Mouse (Mus musculus) adrenal gland (tissue): ENCODE results near the gene Zfp672.
"Not testable (repeated sequence)": the region's sequence is repeated elsewhere in the genome, so short reads cannot be mapped to it uniquely, and the experiment has no call there.

Experiments used
- intact Hi-C: fragments of 180-260 bp; cut with DNase I; formaldehyde crosslinking; loops from one replicate; pipeline ENCODE4 v1.15.1; 2025

The Zfp672 gene

GRCm38 (mm10) chr11:58329906-58330275 lies 248 bp downstream of the Zfp672 start:
- intact Hi-C loops, result loop anchor here (10.0 kb wide), 1 partner anchor 155 kb away; the partner anchor contains the start of gene Mrpl22

GRCm38 (mm10) chr11:58326781-58327180 lies 3.4 kb downstream of the Zfp672 start:
- intact Hi-C loops, result no loop called here

GRCm38 (mm10) chr11:58324614-58325229 lies 5.4 kb downstream of the Zfp672 start:
- intact Hi-C loops, result no loop called here

GRCm38 (mm10) chr11:58323570-58324340 lies 6.4 kb downstream of the Zfp672 start:
- intact Hi-C loops, result no loop called here

- intact Hi-C loops, result no loop called here
Measured at GRCm38 (mm10) chr11:58322824-58323569, 7.1 kb downstream of the Zfp672 start.

GRCm38 (mm10) chr11:58316768-58317390 lies 13.3 kb downstream of the Zfp672 start:
- intact Hi-C loops, result no loop called here

- intact Hi-C loops, result no loop called here
Measured at GRCm38 (mm10) chr11:58316344-58316743, 13.8 kb downstream of the Zfp672 start.

- intact Hi-C loops, result no loop called here
Measured at GRCm38 (mm10) chr11:58315536-58316168, 14.5 kb downstream of the Zfp672 start.

GRCm38 (mm10) chr11:58314069-58314468 lies 16.1 kb downstream of the Zfp672 start:
- intact Hi-C loops, result no loop called here

GRCm38 (mm10) chr11:58308661-58309060 lies 21.5 kb downstream of the Zfp672 start:
- intact Hi-C loops, result no loop called here

GRCm38 (mm10) chr11:58307411-58308080 lies 22.6 kb downstream of the Zfp672 start:
- intact Hi-C loops, result no loop called here

GRCm38 (mm10) chr11:58306860-58307308 lies 23.3 kb downstream of the Zfp672 start, which contains the start of gene Zfp692:
Gene Zfp692, plus strand, starts transcription at chr11:58307069.
- intact Hi-C loops, result no loop called here

- intact Hi-C loops, result not testable (repeated sequence)
Measured at GRCm38 (mm10) chr11:58305299-58305698, 24.8 kb downstream of the Zfp672 start.

GRCm38 (mm10) chr11:58303594-58303993 lies 26.5 kb downstream of the Zfp672 start:
- intact Hi-C loops, result loop anchor here (5.0 kb wide), 1 partner anchor 126 kb away; no protein-coding TSS in a partner anchor

GRCm38 (mm10) chr11:58302774-58303445 lies 27.2 kb downstream of the Zfp672 start:
- intact Hi-C loops, result loop anchor here (5.0 kb wide), 1 partner anchor 126 kb away; no protein-coding TSS in a partner anchor

GRCm38 (mm10) chr11:58301837-58302754 lies 28.0 kb downstream of the Zfp672 start:
- intact Hi-C loops, result loop anchor here (5.0 kb wide), 1 partner anchor 125 kb away; no protein-coding TSS in a partner anchor

GRCm38 (mm10) chr11:58301057-58301456 lies 29.1 kb downstream of the Zfp672 start:
- intact Hi-C loops, result loop anchor here (5.0 kb wide), 1 partner anchor 124 kb away; no protein-coding TSS in a partner anchor

GRCm38 (mm10) chr11:58297396-58297795 lies 32.7 kb downstream of the Zfp672 start:
- intact Hi-C loops, result no loop called here
